Mouse (Mus musculus) brain, embryonic 14.5 days (tissue): ENCODE results near the gene Ppfia2.

Experiments
- CTCF ChIP-seq: fragments of 200-500 bp; IDR thresholded peaks from 2 replicates; pipeline ENCODE4 v1.5.1; 2012; ENCODE audit warnings: inconsistent platforms, mild to moderate bottlenecking, moderate library complexity, borderline replicate concordance; ENCODE audit not compliant: insufficient read depth, insufficient read length; ENCODE audit errors: extremely low read depth
- POLR2A ChIP-seq: fragments of 200-500 bp; IDR thresholded peaks from 2 replicates; pipeline ENCODE4 v1.6.1; 2012; ENCODE audit warnings: mild to moderate bottlenecking, inconsistent platforms, borderline replicate concordance; ENCODE audit not compliant: poor library complexity, insufficient read depth, insufficient read length, severe bottlenecking; ENCODE audit errors: extremely low read depth

- TF ChIP-seq CTCF: no peak
- TF ChIP-seq POLR2A: no peak
These were observed 211.3 kb downstream of the Ppfia2 start for GRCm38 (mm10) chr10:106681395-106681794.
